Mouse (Mus musculus) liver, postnatal 0 days (tissue): ENCODE data around the gene Sertad2. TPM values are rescaled to one million over a fixed set of nuclear protein-coding genes. Genes with fewer than 3 reads are reported as not detected.
A peak's percentile ranks its signal among the peaks of the same experiment; 100 is the strongest.

Experiments used
- ATAC-seq: fragments of 200-750 bp; cut with Nextera tagmentation; 2 replicates; pipeline ENCODE4 v1.8.0; 2017; ENCODE audit warnings: mild to moderate bottlenecking, moderate library complexity
- DNase-seq: peaks from one replicate; pipeline ENCODE4 v3.0.0-alpha.2; 2016
- H3K27ac ChIP-seq: fragments of 300-500 bp; sonication (generic); 2 replicates; pipeline ENCODE4 v1.5.1; 2014; ENCODE audit warnings: antibody characterized with exemption, moderate library complexity, mild to moderate bottlenecking, low read depth
- H3K27me3 ChIP-seq: fragments of 300-500 bp; sonication (generic); 2 replicates; pipeline ENCODE4 v1.6.1; 2014; ENCODE audit warnings: low read length, control low read depth, mixed read lengths; ENCODE audit not compliant: insufficient read depth
- H3K36me3 ChIP-seq: fragments of 300-500 bp; sonication (generic); replicated peaks from 2 replicates; pipeline ENCODE4 v1.6.1; 2014; ENCODE audit warnings: mild to moderate bottlenecking, control low read depth, low read length, moderate library complexity, mixed read lengths; ENCODE audit not compliant: insufficient read depth
- H3K4me1 ChIP-seq: fragments of 300-500 bp; sonication (generic); 2 replicates; pipeline ENCODE4 v1.6.1; 2014; ENCODE audit warnings: antibody characterized with exemption, mild to moderate bottlenecking, control low read depth; ENCODE audit not compliant: insufficient read depth
- H3K4me2 ChIP-seq: fragments of 300-500 bp; sonication (generic); 2 replicates; pipeline ENCODE4 v1.6.1; 2014; ENCODE audit warnings: low read depth, mild to moderate bottlenecking, low read length, moderate library complexity, mixed read lengths
- H3K4me3 ChIP-seq: fragments of 300-500 bp; sonication (generic); 2 replicates; pipeline ENCODE4 v1.5.1; 2014; ENCODE audit warnings: low read depth, low read length
- H3K9ac ChIP-seq: fragments of 300-500 bp; sonication (generic); replicated peaks from 2 replicates; pipeline ENCODE4 v1.6.1; 2014; ENCODE audit warnings: mild to moderate bottlenecking, moderate library complexity
- H3K9me3 ChIP-seq: fragments of 300-500 bp; sonication (generic); 2 replicates; pipeline ENCODE4 v1.6.1; 2016; ENCODE audit warnings: mild to moderate bottlenecking, control low read depth, low read length, mixed read lengths
- CTCF ChIP-seq: sonication (generic); IDR thresholded peaks from 2 replicates; pipeline ENCODE4 v1.5.1; 2016; ENCODE audit warnings: antibody characterized with exemption, low read depth
- EP300 ChIP-seq: IDR thresholded peaks from 2 replicates; pipeline ENCODE4 v1.6.1; 2016; ENCODE audit warnings: antibody characterized with exemption, low read depth, mild to moderate bottlenecking
- WGBS: fragments of 180-500 bp; shearing (Covaris S2); extraction: QIAGEN DNeasy Blood & Tissue Kit; methylation state at CpG from one replicate; pipeline ENCODE4 v1.1.7; 2014; ENCODE audit not compliant: insufficient replicate concordance; 5-methylcytosine and 5-hydroxymethylcytosine counted together
- polyA plus RNA-seq: library from polyadenylated mRNA; unstranded; fragments of >200 nt; fragmentation: Nextera tagmentation; extraction: Ambion mirVana; gene quantifications from 2 replicates; pipeline ENCODE4 v1.2.1, GENCODE M21; 2015

The Sertad2 gene
- polyA plus RNA-seq, 1 experiment from 2014 or later: 24.0 TPM

GRCm38 (mm10) chr11:20651166-20651565 is 108.1 kb downstream of the Sertad2 start:
- no peak overlapping the region for H3K4me3 ChIP-seq
- TF ChIP-seq EP300 (no peak), CTCF (no peak)
- 70% methylated on average over 1 of the region's 1 CpGs for WGBS
- no peak overlapping the region for H3K4me2 ChIP-seq
- peaks cover 16% of the 10 kb centered on the region for H3K4me1 ChIP-seq
- H3K9me3 ChIP-seq: no peaks in the 10 kb centered on the region
- ATAC-seq (no peak), DNase-seq (no peak)
- peaks cover 31% of the 10 kb centered on the region for H3K36me3 ChIP-seq
- H3K9ac ChIP-seq: no peak overlapping the region
- no peak overlapping the region for H3K27ac ChIP-seq
- H3K27me3 ChIP-seq: no peaks in the 10 kb centered on the region

DNA sequence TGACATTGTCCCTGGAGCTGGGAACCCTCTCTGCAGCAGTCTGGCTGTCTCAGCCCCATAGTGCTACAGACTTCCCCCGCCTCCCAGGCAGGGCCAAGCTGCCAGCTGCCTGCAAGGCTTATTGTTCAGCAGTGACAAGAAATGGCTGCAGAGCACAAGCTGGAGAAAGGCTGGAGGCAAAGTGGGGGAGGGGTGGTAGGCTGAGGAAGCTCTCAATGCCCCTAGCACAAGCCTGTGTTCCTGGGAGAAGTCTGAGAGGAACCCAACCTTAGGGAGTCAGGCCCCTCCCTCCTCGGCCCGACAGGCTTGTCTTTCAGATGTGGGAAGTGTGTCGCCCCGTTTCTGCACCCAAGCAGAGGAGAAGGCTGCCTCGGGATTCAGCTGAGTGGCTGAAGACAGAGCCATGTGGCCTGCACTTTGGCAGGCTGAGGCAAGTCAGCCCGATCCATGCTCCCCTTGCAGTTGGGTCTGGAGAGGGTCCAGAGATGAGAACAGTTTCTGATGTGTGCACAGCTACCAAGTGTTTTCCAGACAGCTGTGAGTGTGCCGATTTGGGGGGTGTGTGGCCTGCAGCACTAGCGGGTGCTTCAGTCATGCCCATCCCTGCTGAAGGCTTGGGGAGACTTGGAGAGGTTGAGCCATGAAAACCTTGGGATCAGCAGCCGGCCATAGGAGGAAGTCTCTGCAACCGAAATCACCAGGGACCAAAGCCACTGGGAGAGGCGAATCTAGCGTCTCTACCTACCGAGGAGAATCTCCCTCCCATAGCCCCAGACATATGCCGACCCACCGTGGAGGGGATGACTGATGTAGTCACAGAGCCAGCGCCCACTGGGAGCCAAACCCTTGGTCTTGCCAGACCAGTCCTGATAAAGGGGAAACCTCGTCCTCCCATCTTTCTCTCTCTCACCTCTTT is 113.0 kb downstream of the Sertad2 start:
- WGBS: 19% methylated on average over 18 of the region's 18 CpGs
- Histone ChIP-seq H3K4me3 (no peak overlapping the region), H3K27me3 (no peaks in the 10 kb centered on the region), H3K9ac (0 out of 2 replicates have a peak overlapping the region, but pooled peaks have one; percentile 11), H3K4me1 (peaks cover 5% of the 10 kb centered on the region; the same call in 1 of the 2 replicates), H3K36me3 (peaks cover 6% of the 10 kb centered on the region), H3K27ac (no peak overlapping the region), H3K4me2 (peak overlapping the region; percentile 54), H3K9me3 (no peaks in the 10 kb centered on the region)
- TF ChIP-seq CTCF: no peak
- TF ChIP-seq EP300: no peak
- DNase-seq: no peak
- peak; percentile 31; the same call in 1 of the 2 replicates for ATAC-seq

DNA sequence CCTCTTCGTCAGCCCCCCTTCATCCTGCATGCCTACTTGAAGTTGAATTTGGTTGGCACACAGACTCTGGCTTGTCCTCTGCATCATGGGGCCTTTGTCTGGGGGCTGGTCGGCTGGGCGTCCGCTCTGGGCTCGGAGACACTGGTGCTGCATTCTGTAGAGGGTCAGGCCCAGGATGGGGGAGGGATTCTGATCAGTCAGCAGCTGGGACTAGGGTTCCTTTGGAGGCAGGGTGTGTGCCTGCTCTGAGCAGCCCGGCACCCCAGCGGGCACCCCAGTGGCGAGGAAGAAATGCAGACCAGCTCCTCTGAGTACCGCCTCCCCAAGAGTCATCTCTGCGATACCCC is 113.6 kb downstream of the Sertad2 start:
- H3K36me3 ChIP-seq: 0 out of 2 replicates have a peak, but pooled peaks cover 5% of the 10 kb centered on the region
- H3K9ac ChIP-seq: 0 out of 2 replicates have a peak overlapping the region, but pooled peaks have one; percentile 11
- no peaks in the 10 kb centered on the region for H3K27me3 ChIP-seq
- TF ChIP-seq EP300 (no peak), CTCF (no peak)
- 33% methylated on average over 10 of the region's 10 CpGs for WGBS
- H3K27ac ChIP-seq: no peak overlapping the region
- no peaks in the 10 kb centered on the region for H3K9me3 ChIP-seq
- H3K4me3 ChIP-seq: no peak overlapping the region
- H3K4me1 ChIP-seq: peaks cover 5% of the 10 kb centered on the region; the same call in 1 of the 2 replicates
- DNase-seq (no peak), ATAC-seq (no peak)
- peak overlapping the region; percentile 54 for H3K4me2 ChIP-seq

- TF ChIP-seq CTCF (no peak), EP300 (no peak)
- Histone ChIP-seq H3K9me3 (no peaks in the 10 kb centered on the region), H3K9ac (no peak overlapping the region), H3K4me3 (no peak overlapping the region), H3K4me2 (no peak overlapping the region), H3K4me1 (peaks cover 5% of the 10 kb centered on the region; the same call in 1 of the 2 replicates), H3K36me3 (no peaks in the 10 kb centered on the region), H3K27ac (no peak overlapping the region), H3K27me3 (no peaks in the 10 kb centered on the region)
- no peak for DNase-seq
- no peak for ATAC-seq
- WGBS: 84% methylated on average over 3 of the region's 3 CpGs
These were observed 116.0 kb downstream of the Sertad2 start for GRCm38 (mm10) chr11:20659094-20659493.

DNA sequence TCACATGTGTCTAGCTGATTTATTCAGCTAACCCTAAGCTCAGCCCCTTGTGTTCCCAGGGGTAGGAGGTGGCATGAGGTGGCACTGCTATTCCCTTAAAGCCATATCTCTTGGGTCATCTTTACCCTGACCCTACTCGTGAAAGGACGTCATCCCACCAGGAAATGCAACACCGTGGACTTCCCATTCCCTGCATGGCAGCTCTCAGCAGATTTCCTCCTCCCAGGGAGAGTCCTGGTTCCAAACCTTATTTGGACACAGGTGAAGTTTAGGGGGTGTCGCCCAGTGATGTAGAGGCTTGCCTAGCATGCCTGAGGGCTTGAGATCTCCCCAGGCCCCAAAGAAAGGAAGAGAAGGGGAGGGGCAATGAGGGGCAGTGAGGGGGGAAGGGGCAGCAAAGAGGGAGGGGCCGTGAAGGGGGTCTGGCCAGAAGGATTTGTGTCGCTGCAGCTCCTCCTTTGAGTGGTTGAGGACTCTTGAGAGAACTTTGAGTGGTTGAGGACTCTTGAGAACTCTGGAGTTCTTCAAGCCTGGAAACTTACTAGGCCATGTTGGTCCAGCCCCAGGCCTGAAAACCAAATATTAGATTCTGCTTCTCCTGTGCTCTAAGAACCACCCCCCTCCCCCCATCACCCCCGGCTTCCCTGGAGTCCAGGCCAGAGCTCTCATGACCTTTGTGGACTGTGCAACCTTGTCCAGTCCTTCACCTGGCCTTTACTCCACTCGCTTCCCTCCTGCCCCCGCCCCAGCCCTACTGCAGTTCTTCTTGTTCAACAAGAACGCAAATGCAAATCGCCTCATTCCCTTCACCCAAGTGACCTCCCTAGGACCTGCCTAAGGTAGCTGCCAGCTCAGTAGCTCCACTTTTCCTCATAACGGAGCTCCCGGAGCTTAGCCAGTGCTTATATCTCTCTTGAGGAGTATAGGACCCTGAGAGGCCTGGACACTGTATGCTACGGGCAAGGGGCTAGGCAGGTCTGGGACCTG is 117.4 kb downstream of the Sertad2 start:
- H3K9me3 ChIP-seq: no peaks in the 10 kb centered on the region
- 67% methylated on average over 14 of the region's 14 CpGs for WGBS
- H3K27me3 ChIP-seq: no peaks in the 10 kb centered on the region
- TF ChIP-seq EP300: no peak
- no peak for TF ChIP-seq CTCF
- no peak overlapping the region for H3K27ac ChIP-seq
- no peaks in the 10 kb centered on the region for H3K36me3 ChIP-seq
- H3K4me3 ChIP-seq: no peak overlapping the region
- no peak overlapping the region for H3K9ac ChIP-seq
- no peak overlapping the region for H3K4me2 ChIP-seq
- peaks cover 5% of the 10 kb centered on the region; the same call in 1 of the 2 replicates for H3K4me1 ChIP-seq
- ATAC-seq (peak; percentile 27; the same call in 1 of the 2 replicates), DNase-seq (no peak)
